Comparison of ENCODE assay signal across 15 mouse cellular contexts in the genomic region with DNA sequence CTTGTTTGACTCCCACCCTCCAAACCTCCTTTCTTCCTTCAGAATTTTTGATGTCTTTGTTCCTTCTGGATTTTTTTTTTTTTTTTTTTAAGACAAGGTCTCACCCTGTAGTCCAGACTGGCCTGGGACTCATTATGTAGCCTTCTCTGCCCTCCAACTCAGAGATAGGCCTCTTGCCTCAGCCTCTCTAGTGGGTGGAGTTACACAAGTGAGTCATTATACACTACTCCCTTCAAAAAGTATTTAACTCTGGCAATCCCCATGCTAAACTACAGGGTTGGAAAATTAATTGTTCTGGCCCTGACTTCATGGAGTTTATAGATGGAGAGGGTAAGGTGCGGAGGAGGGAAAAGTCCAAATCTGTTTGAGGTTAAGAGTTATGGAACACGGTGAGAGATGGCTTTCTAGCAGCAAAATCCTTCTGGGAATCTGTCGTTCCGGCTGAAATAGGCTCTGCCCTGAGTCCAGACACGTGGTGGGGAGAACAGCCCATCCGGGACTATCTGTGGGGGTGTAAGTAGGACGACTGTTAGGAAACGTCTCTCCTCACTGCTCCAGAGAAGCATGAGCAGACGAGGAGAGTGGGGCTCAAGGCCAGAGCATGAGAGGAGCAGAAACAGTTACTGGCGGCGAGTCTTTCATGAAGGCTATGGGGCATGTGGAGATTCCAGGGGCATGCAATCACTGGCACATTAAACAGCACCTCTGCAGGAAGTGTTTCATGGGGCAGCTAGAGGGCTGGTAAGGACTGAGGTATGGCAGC. TPM values are rescaled to one million over a fixed set of nuclear protein-coding genes. Genes with fewer than 3 reads are reported as not detected.
DNase-seq lines count a peak whose midpoint lies in the region; ATAC-seq and TF ChIP-seq lines count a peak whose summit lies in the region.
"Had no signal": no experiment of that assay in that cellular context is flagged by ENCODE, and none has a peak within 500 bp of the region (broad histone marks: within the 10 kb centered on the region; RNA-seq: fewer than 3 reads in every experiment).

No protein-coding gene starts in this region.

- no peaks in the 10 kb centered on the region for H3K36me3 ChIP-seq in limb, embryonic 14.5 days (ENCODE audit: control insufficient read depth, insufficient read depth, low read length)
- H3K36me3 ChIP-seq: intestine, embryonic 15.5 days had no signal

- H3K27me3 ChIP-seq in limb, embryonic 14.5 days (ENCODE audit: control insufficient read depth, insufficient read depth, low read length): no peaks in the 10 kb centered on the region
- H3K27me3 ChIP-seq: intestine, embryonic 15.5 days had no signal

- H3K9ac ChIP-seq in limb, embryonic 14.5 days (ENCODE audit: low read depth, low read length, severe bottlenecking): no peak overlapping the region
- H3K9ac ChIP-seq: intestine, embryonic 15.5 days had no signal

- ATAC-seq in limb, embryonic 14.5 days (ENCODE audit: low FRiP score, low read depth): peak; percentile 70; the same call in 1 of the 2 replicates
- ATAC-seq in activated CD4-positive, CD25-positive, alpha-beta regulatory T cell, adult 4 months: no peak
- ATAC-seq: intestine, embryonic 15.5 days had no signal

- peak; percentile 9 for DNase-seq in gastrocnemius, adult 18-20 months (ENCODE audit: low spot score)
- no peak for DNase-seq in gastrocnemius, postnatal 4 days (ENCODE audit: low spot score in 2 of 2)
- peak; percentile 22 to 31 for DNase-seq in adrenal gland, adult 18-20 months (ENCODE audit: low spot score in 2 of 2)
- DNase-seq in fibroblast of lung, adult 2 months (ENCODE audit: low read depth): peak; percentile 37
- no peak for DNase-seq in limb, embryonic 14.5 days (ENCODE audit: low spot score)
- DNase-seq in right cerebral cortex, postnatal 36 days (ENCODE audit: low spot score in 2 of 2): no peak
- no peak for DNase-seq in left cerebral cortex, adult 8-10 months (ENCODE audit: low spot score in 2 of 2)
- DNase-seq: cerebellum, adult 8-10 months; lung, postnatal 36 days; right cerebral cortex, postnatal 4 days; thymus, postnatal 4 days had no signal

- no peak for TF ChIP-seq POLR2A in limb, embryonic 14.5 days (IDR thresholded peaks at IDR 0.05; ENCODE audit: borderline replicate concordance, extremely low read depth, insufficient read depth, insufficient read length)

- WGBS in limb, embryonic 14.5 days: 51% methylated on average over 11 of the region's 11 CpGs

- H3K4me3 ChIP-seq in limb, embryonic 14.5 days (replicated peaks; ENCODE audit: low read length): no peak overlapping the region
- H3K4me3 ChIP-seq: intestine, embryonic 15.5 days had no signal

- H3K4me2 ChIP-seq in limb, embryonic 14.5 days (replicated peaks; ENCODE audit: low read depth, low read length, severe bottlenecking): no peak overlapping the region
- H3K4me2 ChIP-seq: intestine, embryonic 15.5 days; midbrain, embryonic 11.5 days had no signal

- H3K27ac ChIP-seq in limb, embryonic 14.5 days (replicated peaks; ENCODE audit: low read depth, low read length): no peak overlapping the region
- H3K27ac ChIP-seq: intestine, embryonic 15.5 days; kidney, postnatal 0 days had no signal

- H3K4me1 ChIP-seq in limb, embryonic 14.5 days (ENCODE audit: control insufficient read depth, insufficient read depth, low read length): 0 out of 2 replicates have a peak, but pooled peaks cover 2% of the 10 kb centered on the region
- H3K4me1 ChIP-seq: intestine, embryonic 15.5 days had no signal

- no peaks in the 10 kb centered on the region for H3K9me3 ChIP-seq in limb, embryonic 14.5 days (ENCODE audit: control insufficient read depth, low read length)
- H3K9me3 ChIP-seq: intestine, embryonic 15.5 days had no signal

RNA-seq across cellular contexts. Expression of a gene that starts 32.5 kb away (rescaled TPM):
- 10 to 100 TPM in 1 of 2 experiments, 1 to 10 TPM in 1; 8.7 to 10.9 TPM for total RNA-seq in gastrocnemius, adult 18-20 months (2021)
- 10 to 100 TPM; 11.5 to 19.4 TPM for total RNA-seq in gastrocnemius, postnatal 4 days (2021)
- 10 to 100 TPM in 1 of 2 experiments, 1 to 10 TPM in 1; 8.5 to 16.5 TPM for total RNA-seq in adrenal gland, adult 18-20 months (2021)
- polyA plus RNA-seq in limb, embryonic 14.5 days (2012; rRNA removed): 20.7 and 24.1 TPM in 2 replicates
- polyA plus RNA-seq in limb, embryonic 14.5 days (2014; fragmentation: Nextera tagmentation; extraction: Ambion mirVana): 26.1 and 27.6 TPM in 2 replicates
- polyA plus RNA-seq in activated CD4-positive, CD25-positive, alpha-beta regulatory T cell, adult 4 months (2017; shearing (Covaris generic)): 10 to 100 TPM; 28.2 to 34.9 TPM
- total RNA-seq in left cerebral cortex, adult 8-10 months (2022): 10 to 100 TPM in 3 of 4 experiments, 1 to 10 TPM in 1; 9.6 to 16.5 (median 10.3) TPM

RNA-seq across cellular contexts. Expression of a gene that starts 40.7 kb away (rescaled TPM):
- 10 to 100 TPM; 20.1 to 25.3 TPM for total RNA-seq in gastrocnemius, adult 18-20 months (2021)
- total RNA-seq in gastrocnemius, postnatal 4 days (2021): 10 to 100 TPM; 21.9 to 27.4 TPM
- total RNA-seq in adrenal gland, adult 18-20 months (2021): 10 to 100 TPM; 15.9 to 16.5 TPM
- 40.8 and 41.5 TPM in 2 replicates for polyA plus RNA-seq in limb, embryonic 14.5 days (2012; rRNA removed)
- polyA plus RNA-seq in limb, embryonic 14.5 days (2014; fragmentation: Nextera tagmentation; extraction: Ambion mirVana): 9.4 and 9.9 TPM in 2 replicates
- polyA plus RNA-seq in activated CD4-positive, CD25-positive, alpha-beta regulatory T cell, adult 4 months (2017; shearing (Covaris generic)): 1 to 10 TPM; 1.5 to 2.3 TPM
- 10 to 100 TPM; 16.3 to 21.0 (median 19.7) TPM for total RNA-seq in left cerebral cortex, adult 8-10 months (2022)

Comparison
In these comparisons a context has a peak if more than half of its experiments do, and no peak if none do; other contexts are left out.
1. DNase-seq: peak in gastrocnemius, adult 18-20 months (single experiment), adrenal gland, adult 18-20 months (2 of 2) and fibroblast of lung, adult 2 months (single experiment); none in gastrocnemius, postnatal 4 days (0 of 2), limb, embryonic 14.5 days (single experiment), right cerebral cortex, postnatal 36 days (0 of 2) and left cerebral cortex, adult 8-10 months (0 of 2).